Mouse (Mus musculus) layer of hippocampus, adult 9-10 months (tissue): ENCODE results near the gene Gm42417.

Source experiments
- DNase-seq: peaks from one replicate; pipeline ENCODE4 v3.0.0; 2022; ENCODE audit warnings: low spot score

Gene Gm42417

GRCm38 (mm10) chr1:36539186-36539585 is at the start of gene Gm42417:
Gene Gm42417, minus strand, starts transcription at chr1:36539429.
- DNase-seq, result no peak

GRCm38 (mm10) chr1:36587860-36588259 is 48.6 kb upstream of the Gm42417 start:
- no peak for DNase-seq

GRCm38 (mm10) chr1:36586288-36586687 is 47.1 kb upstream of the Gm42417 start:
- no peak for DNase-seq

GRCm38 (mm10) chr1:36583408-36584116 is 44.3 kb upstream of the Gm42417 start:
- DNase-seq, result no peak

- no peak for DNase-seq
Observed at GRCm38 (mm10) chr1:36582211-36582610, 43.0 kb upstream of the Gm42417 start.

- DNase-seq, result no peak
Observed at GRCm38 (mm10) chr1:36581260-36581659, 42.0 kb upstream of the Gm42417 start.

- no peak for DNase-seq
Observed at GRCm38 (mm10) chr1:36580384-36581207, 41.4 kb upstream of the Gm42417 start.

GRCm38 (mm10) chr1:36579974-36580383 is 40.8 kb upstream of the Gm42417 start:
- DNase-seq, result no peak

GRCm38 (mm10) chr1:36576991-36577675 is 37.9 kb upstream of the Gm42417 start:
- no peak for DNase-seq

- DNase-seq, result no peak
Observed at GRCm38 (mm10) chr1:36575347-36575746, 36.1 kb upstream of the Gm42417 start.

- no peak for DNase-seq
Observed at GRCm38 (mm10) chr1:36574196-36574955, 35.1 kb upstream of the Gm42417 start.

GRCm38 (mm10) chr1:36573524-36573923 is 34.3 kb upstream of the Gm42417 start:
- DNase-seq, result no peak

GRCm38 (mm10) chr1:36572709-36573108 is 33.5 kb upstream of the Gm42417 start:
- DNase-seq, result no peak

GRCm38 (mm10) chr1:36572140-36572700 is 33.0 kb upstream of the Gm42417 start:
- no peak for DNase-seq

GRCm38 (mm10) chr1:36571627-36572026 is 32.4 kb upstream of the Gm42417 start:
- DNase-seq, result no peak

GRCm38 (mm10) chr1:36570320-36570719 is 31.1 kb upstream of the Gm42417 start:
- DNase-seq, result no peak

- DNase-seq, result no peak
Observed at GRCm38 (mm10) chr1:36569694-36570276, 30.6 kb upstream of the Gm42417 start.

GRCm38 (mm10) chr1:36568776-36569175 is 29.5 kb upstream of the Gm42417 start:
- DNase-seq, result no peak

GRCm38 (mm10) chr1:36567818-36568603 is 28.8 kb upstream of the Gm42417 start:
- DNase-seq, result no peak

GRCm38 (mm10) chr1:36566425-36566824 is 27.2 kb upstream of the Gm42417 start:
- no peak for DNase-seq
